25 mouse cellular contexts compared by ENCODE assay signal in genomic region chr2:113749309-113749708, GRCm38 (mm10). TPM values are rescaled to one million over a fixed set of nuclear protein-coding genes. Genes with fewer than 3 reads are reported as not detected.
DNase-seq lines count a peak whose midpoint lies in the region; ATAC-seq and TF ChIP-seq lines count a peak whose summit lies in the region.
"Had no signal": no experiment of that assay in that cellular context is flagged by ENCODE, and none has a peak within 500 bp of the region (broad histone marks: within the 10 kb centered on the region; RNA-seq: fewer than 3 reads in every experiment).

No protein-coding gene starts in this region.

- dilution Hi-C loops in CH12.LX (cut with MboI; ENCODE audit: extremely low pct_ligation_motif_present, extremely low pct_unique_long_range_greater_than_20kb, low sequenced_read_pairs), result no loop called here

- TF ChIP-seq POLR2A in CH12.LX (IDR thresholded peaks at IDR 0.05; ENCODE audit: low read depth, low read length), result no peak

- in situ Hi-C loops in CH12.LX (cut with MboI; ENCODE audit: low pct_ligation_motif_present, low pct_unique_long_range_greater_than_20kb, low sequenced_read_pairs), result no loop called here

- H3K4me1 ChIP-seq in midbrain, embryonic 13.5 days (replicated peaks), result no peaks in the 10 kb centered on the region
- H3K4me1 ChIP-seq in midbrain, embryonic 14.5 days (ENCODE audit: control insufficient read depth, insufficient read depth, low read length), result no peaks in the 10 kb centered on the region
- H3K4me1 ChIP-seq in CH12.LX (ENCODE audit: control insufficient read depth in 1 of 2, insufficient read depth in 2 of 2), result no peaks in the 10 kb centered on the region
- H3K4me1 ChIP-seq: forebrain, embryonic 10.5 days; forebrain, embryonic 13.5 days; hindbrain, embryonic 10.5 days had no signal

- H3K36me3 ChIP-seq in midbrain, embryonic 13.5 days, result no peaks in the 10 kb centered on the region
- H3K36me3 ChIP-seq in midbrain, embryonic 14.5 days (ENCODE audit: control insufficient read depth, insufficient read depth, low read length), result no peaks in the 10 kb centered on the region
- no peaks in the 10 kb centered on the region for H3K36me3 ChIP-seq in CH12.LX (replicated peaks in 1 of 2; ENCODE audit: control insufficient read depth in 1 of 2, insufficient read depth in 1 of 2, low read length in 1 of 2)
- H3K36me3 ChIP-seq: forebrain, embryonic 10.5 days; hindbrain, embryonic 10.5 days had no signal

- DNase-seq in midbrain, embryonic 14.5 days, result no peak
- peak; percentile 0 for DNase-seq in CH12.LX (ENCODE audit: extremely low read depth)
- DNase-seq in ES-CJ7 (ENCODE audit: low read depth, low spot score), result peak; percentile 55
- peak; percentile 56 for DNase-seq in ZHBTc4 (ENCODE audit: low read depth, low spot score)
- no peak for DNase-seq in neural tube, embryonic 10.5 days (ENCODE audit: extremely low spot score, low spot score)
- no peak for DNase-seq in liver
- DNase-seq in adrenal gland, adult (ENCODE audit: inconsistent age in 2 of 2, low spot score in 1 of 2), result no peak
- DNase-seq: adrenal gland, postnatal 10 days; adrenal gland, postnatal 36 days; cerebellum, adult 18-20 months; cerebellum, adult 9-10 months; cerebellum, postnatal 14 days; gastrocnemius, postnatal 14 days had no signal

- peak; percentile 17; the same call in 1 of the 2 replicates for ATAC-seq in midbrain, embryonic 13.5 days
- no peak for ATAC-seq in midbrain, embryonic 14.5 days (ENCODE audit: low FRiP score, low TSS enrichment)
- ATAC-seq: activated CD4-positive, CD25-positive, alpha-beta regulatory T cell, adult 4 months; forebrain, embryonic 13.5 days; forebrain, embryonic 16.5 days; intestine, postnatal 0 days had no signal

- no peak overlapping the region for H3K9ac ChIP-seq in midbrain, embryonic 13.5 days (replicated peaks)
- H3K9ac ChIP-seq in midbrain, embryonic 14.5 days (replicated peaks; ENCODE audit: low read length), result no peak overlapping the region
- no peak overlapping the region for H3K9ac ChIP-seq in CH12.LX (ENCODE audit: insufficient read depth, low read depth)
- H3K9ac ChIP-seq: forebrain, embryonic 13.5 days; hindbrain, embryonic 14.5 days had no signal

- TF ChIP-seq RAD21 in CH12.LX (IDR thresholded peaks at IDR 0.05; ENCODE audit: low read depth, low read length), result no peak

- H3K27me3 ChIP-seq in midbrain, embryonic 13.5 days, result 0 out of 2 replicates have a peak, but pooled peaks cover 3% of the 10 kb centered on the region
- H3K27me3 ChIP-seq in midbrain, embryonic 14.5 days (ENCODE audit: control insufficient read depth, insufficient read depth, low read length), result no peaks in the 10 kb centered on the region
- H3K27me3 ChIP-seq in CH12.LX (replicated peaks), result no peaks in the 10 kb centered on the region
- H3K27me3 ChIP-seq: forebrain, embryonic 13.5 days had no signal

- H3K9me3 ChIP-seq in midbrain, embryonic 13.5 days, result no peaks in the 10 kb centered on the region
- H3K9me3 ChIP-seq in midbrain, embryonic 14.5 days (ENCODE audit: control insufficient read depth, low read length), result no peaks in the 10 kb centered on the region
- no peaks in the 10 kb centered on the region for H3K9me3 ChIP-seq in CH12.LX (replicated peaks; ENCODE audit: low read length)
- H3K9me3 ChIP-seq: forebrain, embryonic 10.5 days; forebrain, embryonic 13.5 days; hindbrain, embryonic 10.5 days had no signal

- no peak overlapping the region for H3K4me2 ChIP-seq in midbrain, embryonic 13.5 days (replicated peaks)
- H3K4me2 ChIP-seq in midbrain, embryonic 14.5 days (ENCODE audit: low read length), result no peak overlapping the region
- no peak overlapping the region for H3K4me2 ChIP-seq in CH12.LX (ENCODE audit: insufficient read depth, low read depth, poor library complexity, severe bottlenecking)
- H3K4me2 ChIP-seq: forebrain, embryonic 13.5 days; heart, embryonic 11.5 days; hindbrain, embryonic 14.5 days had no signal

- no peak overlapping the region for H3K4me3 ChIP-seq in midbrain, embryonic 13.5 days (replicated peaks)
- H3K4me3 ChIP-seq in midbrain, embryonic 14.5 days (replicated peaks; ENCODE audit: low read depth, low read length), result no peak overlapping the region
- no peak overlapping the region for H3K4me3 ChIP-seq in CH12.LX (replicated peaks in 1 of 3; ENCODE audit: low read depth in 2 of 3, low read length in 2 of 3, poor library complexity in 1 of 3)
- H3K4me3 ChIP-seq: forebrain, embryonic 10.5 days; forebrain, embryonic 13.5 days; hindbrain, embryonic 10.5 days had no signal

- no peak overlapping the region for H3K27ac ChIP-seq in midbrain, embryonic 13.5 days
- no peak overlapping the region for H3K27ac ChIP-seq in midbrain, embryonic 14.5 days (replicated peaks; ENCODE audit: low read depth, low read length)
- H3K27ac ChIP-seq in CH12.LX (ENCODE audit: insufficient read depth, low read depth), result no peak overlapping the region
- H3K27ac ChIP-seq: forebrain, embryonic 10.5 days; forebrain, embryonic 13.5 days; hindbrain, embryonic 10.5 days; hindbrain, embryonic 14.5 days had no signal

- TF ChIP-seq CTCF in CH12.LX (conservative IDR thresholded peaks at IDR 0.05 in 1 of 2, IDR thresholded peaks at IDR 0.05 in 1 of 2; ENCODE audit: low read depth in 2 of 2, low read length in 2 of 2), result no peak

- WGBS in midbrain, embryonic 13.5 days, result 89% methylated on average over 9 of the region's 9 CpGs
- 96% methylated on average over 9 of the region's 9 CpGs for WGBS in midbrain, embryonic 14.5 days

- TF ChIP-seq EP300 in CH12.LX (IDR thresholded peaks at IDR 0.05; ENCODE audit: low read length), result no peak

- no peaks in the 10 kb centered on the region for H3K79me2 ChIP-seq in CH12.LX (replicated peaks; ENCODE audit: control insufficient read depth, extremely low read depth, insufficient read depth, poor library complexity, severe bottlenecking)

TF ChIP-seq in CH12.LX, 34 proteins besides CTCF, POLR2A, EP300 and RAD21:
- TF ChIP-seq JUN (IDR thresholded peaks at IDR 0.05; ENCODE audit: insufficient read depth, low read depth, low read length) (no peak), UBTF (IDR thresholded peaks at IDR 0.05; ENCODE audit: low read depth, low read length) (no peak), MAX (IDR thresholded peaks at IDR 0.05; ENCODE audit: low read length) (no peak), IRF4 (IDR thresholded peaks at IDR 0.05; ENCODE audit: low read depth, low read length) (no peak)

RNA-seq across cellular contexts. Expression of gene Grem1, which starts 9.1 kb away (rescaled TPM):
- polyA plus RNA-seq in midbrain, embryonic 13.5 days (2015; fragmentation: Nextera tagmentation; extraction: Ambion mirVana), result 0.63 and 0.77 TPM in 2 replicates
- polyA plus RNA-seq in midbrain, embryonic 14.5 days (2014; fragmentation: Nextera tagmentation; extraction: Ambion mirVana), result 1.5 and 1.8 TPM in 2 replicates
- not detected in 2 replicates for total RNA-seq in CH12.LX (2012; rRNA removed)
- not detected in 2 replicates for total RNA-seq in CH12.LX (2014; rRNA removed)
- polyA plus RNA-seq in CH12.LX (2012; ENCODE audit: insufficient read length, low read depth), result not detected in 2 replicates
- total RNA-seq: heart, adult 8-10 months; heart, postnatal 25 days had no signal
- polyA plus RNA-seq: activated CD4-positive, CD25-positive, alpha-beta regulatory T cell, adult 4 months; heart, postnatal 0 days had no signal

Comparison
In these comparisons a context has a peak if more than half of its experiments do, and no peak if none do; other contexts are left out.
1. DNase-seq: peak in CH12.LX (single experiment), ES-CJ7 (single experiment) and ZHBTc4 (single experiment); none in midbrain, embryonic 14.5 days (single experiment), neural tube, embryonic 10.5 days (single experiment), liver (single experiment) and adrenal gland, adult (0 of 2).